Mouse (Mus musculus) midbrain, embryonic 14.5 days (tissue): ENCODE measurements at regions not wholly inside any gene's neighbourhood (a gene's known extent, or its start where the extent isn't known, plus 50 kb on each side); places are given as distances from the start of the nearest gene placed in this dataset.

Experiments
- ATAC-seq: fragments of 200-750 bp; cut with Nextera tagmentation; 2 replicates; pipeline ENCODE4 v1.8.0; 2017; ENCODE audit warnings: moderate number of reproducible peaks, moderate library complexity; ENCODE audit not compliant: low FRiP score, low TSS enrichment
- DNase-seq: peaks from one replicate; pipeline ENCODE4 v3.0.0-alpha.2; 2015
- H3K27ac ChIP-seq: fragments of 300-500 bp; sonication (generic); replicated peaks from 2 replicates; pipeline ENCODE4 v1.5.1; 2014; ENCODE audit warnings: mild to moderate bottlenecking, low read depth, low read length, moderate library complexity
- H3K27me3 ChIP-seq: fragments of 300-500 bp; sonication (generic); 2 replicates; pipeline ENCODE4 v1.6.1; 2014; ENCODE audit warnings: low read length, control low read depth, mixed read lengths; ENCODE audit not compliant: control insufficient read depth, insufficient read depth
- H3K36me3 ChIP-seq: fragments of 300-500 bp; sonication (generic); 2 replicates; pipeline ENCODE4 v1.6.1; 2014; ENCODE audit warnings: low read length, control low read depth; ENCODE audit not compliant: control insufficient read depth, insufficient read depth
- H3K4me1 ChIP-seq: fragments of 300-500 bp; sonication (generic); 2 replicates; pipeline ENCODE4 v1.6.1; 2014; ENCODE audit warnings: mild to moderate bottlenecking, antibody characterized with exemption, low read length, control low read depth; ENCODE audit not compliant: control insufficient read depth, insufficient read depth
- H3K4me2 ChIP-seq: fragments of 300-500 bp; sonication (generic); 2 replicates; pipeline ENCODE4 v1.6.1; 2014; ENCODE audit warnings: mild to moderate bottlenecking, low read length, moderate library complexity
- H3K4me3 ChIP-seq: fragments of 300-500 bp; sonication (generic); replicated peaks from 2 replicates; pipeline ENCODE4 v1.5.1; 2014; ENCODE audit warnings: low read depth, low read length
- H3K9ac ChIP-seq: fragments of 300-500 bp; sonication (generic); replicated peaks from 2 replicates; pipeline ENCODE4 v1.6.1; 2014; ENCODE audit warnings: mild to moderate bottlenecking, low read length, moderate library complexity
- H3K9me3 ChIP-seq: fragments of 300-500 bp; sonication (generic); 2 replicates; pipeline ENCODE4 v1.6.1; 2016; ENCODE audit warnings: low read length, control low read depth, mixed read lengths; ENCODE audit not compliant: control insufficient read depth
- WGBS: fragments of 180-500 bp; shearing (Covaris S2); extraction: QIAGEN DNeasy Blood & Tissue Kit; methylation state at CpG from one replicate; pipeline ENCODE4 v1.1.7; 2014; 5-methylcytosine and 5-hydroxymethylcytosine counted together

GRCm38 (mm10) chr9:85483248-85483647, 156.1 kb upstream of the Tent5a start:
- H3K4me1 ChIP-seq: peaks cover 12% of the 10 kb centered on the region
- no peaks in the 10 kb centered on the region for H3K27me3 ChIP-seq
- no peak overlapping the region for H3K4me2 ChIP-seq
- no peak overlapping the region for H3K4me3 ChIP-seq
- 95% methylated on average over 4 of the region's 4 CpGs for WGBS
- no peak overlapping the region for H3K27ac ChIP-seq
- DNase-seq (no peak), ATAC-seq (no peak)
- H3K36me3 ChIP-seq: no peaks in the 10 kb centered on the region
- no peaks in the 10 kb centered on the region for H3K9me3 ChIP-seq
- H3K9ac ChIP-seq: no peak overlapping the region

- H3K4me2 ChIP-seq: no peak overlapping the region
- H3K9me3 ChIP-seq: no peaks in the 10 kb centered on the region
- no peak overlapping the region for H3K9ac ChIP-seq
- ATAC-seq (no peak), DNase-seq (no peak)
- no peak overlapping the region for H3K4me3 ChIP-seq
- H3K27me3 ChIP-seq: no peaks in the 10 kb centered on the region
- no peaks in the 10 kb centered on the region for H3K36me3 ChIP-seq
- WGBS: 29% methylated on average over 2 of the region's 2 CpGs
- H3K27ac ChIP-seq: no peak overlapping the region
- H3K4me1 ChIP-seq: no peaks in the 10 kb centered on the region
Measured at GRCm38 (mm10) chr9:85480566-85480965, 153.4 kb upstream of the Tent5a start.

DNA sequence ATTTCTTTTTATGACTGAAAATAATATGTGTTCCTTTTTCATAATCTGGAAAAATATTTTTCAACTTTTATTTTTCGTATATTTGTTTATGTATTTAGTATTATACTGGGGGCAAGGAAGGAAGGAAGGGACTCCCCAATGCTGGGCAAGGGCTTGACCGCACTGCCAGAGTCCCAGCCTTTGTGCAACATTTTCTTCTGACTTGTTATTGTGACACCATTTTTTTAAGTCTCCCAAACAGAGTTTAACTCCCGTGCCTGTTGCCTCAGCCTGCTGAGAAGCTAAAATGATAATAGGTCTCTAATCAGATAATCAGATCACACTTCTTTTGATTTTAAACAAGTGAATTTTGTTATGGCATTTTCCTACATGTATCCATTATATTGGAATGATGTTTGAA, 148.1 kb upstream of the Tent5a start:
- no peaks in the 10 kb centered on the region for H3K9me3 ChIP-seq
- H3K27ac ChIP-seq: no peak overlapping the region
- H3K9ac ChIP-seq: no peak overlapping the region
- DNase-seq (no peak), ATAC-seq (no peak)
- WGBS: 70% methylated on average over 3 of the region's 3 CpGs
- H3K4me2 ChIP-seq: no peak overlapping the region
- H3K4me3 ChIP-seq: no peak overlapping the region
- H3K36me3 ChIP-seq: no peaks in the 10 kb centered on the region
- no peaks in the 10 kb centered on the region for H3K27me3 ChIP-seq
- no peaks in the 10 kb centered on the region for H3K4me1 ChIP-seq

DNA sequence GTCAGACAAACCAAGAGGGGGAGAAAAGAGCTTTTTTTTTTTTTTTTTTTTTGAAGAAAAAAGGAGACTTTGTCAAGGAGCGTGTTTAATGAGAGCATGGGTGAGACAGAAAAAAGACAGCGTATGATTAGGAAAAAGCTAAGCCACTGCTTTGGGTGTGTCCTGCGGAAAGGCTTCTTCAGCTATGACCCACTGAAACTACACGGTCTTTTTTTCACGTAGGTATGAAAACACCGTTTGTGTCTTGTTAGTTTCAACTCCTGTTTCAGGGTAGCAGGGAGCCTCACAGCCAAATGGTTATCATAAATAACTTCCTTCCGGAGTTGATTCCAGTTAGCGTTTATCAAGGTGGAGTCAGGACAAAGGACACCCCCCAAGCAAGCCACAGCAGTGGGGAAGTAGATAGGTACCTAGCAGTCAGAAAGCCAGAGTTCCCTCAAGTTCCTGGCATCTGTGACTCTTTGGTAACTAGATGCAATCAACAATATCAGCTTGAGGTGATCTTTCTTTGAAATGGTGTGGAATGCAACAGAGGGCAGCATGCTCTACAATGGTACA, 143.2 kb upstream of the Tent5a start:
- H3K4me2 ChIP-seq: no peak overlapping the region
- H3K9ac ChIP-seq: no peak overlapping the region
- 96% methylated on average over 8 of the region's 8 CpGs for WGBS
- H3K4me1 ChIP-seq: no peaks in the 10 kb centered on the region
- ATAC-seq: no peak
- no peaks in the 10 kb centered on the region for H3K9me3 ChIP-seq
- H3K27ac ChIP-seq: no peak overlapping the region
- no peaks in the 10 kb centered on the region for H3K27me3 ChIP-seq
- no peak for DNase-seq
- no peaks in the 10 kb centered on the region for H3K36me3 ChIP-seq
- no peak overlapping the region for H3K4me3 ChIP-seq

DNA sequence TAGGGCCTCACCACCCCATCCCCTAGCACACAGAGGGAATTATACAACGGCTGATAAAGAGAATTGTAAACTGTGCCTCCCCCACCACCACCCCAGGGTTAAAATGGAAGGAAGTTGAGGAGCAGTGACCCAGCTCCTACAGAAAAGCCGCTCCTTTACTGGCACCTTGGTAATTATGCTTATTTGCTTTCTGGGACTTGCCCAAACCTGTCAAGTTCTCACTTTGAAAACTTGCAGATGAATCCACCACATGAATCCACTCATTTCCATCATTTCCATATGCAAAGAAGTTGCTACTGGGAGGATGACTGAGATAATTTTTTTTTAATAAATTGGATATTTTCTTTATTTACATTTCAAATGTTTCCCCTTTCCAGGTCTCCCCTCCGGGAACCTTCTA, 142.1 kb upstream of the Tent5a start:
- Histone ChIP-seq H3K4me3 (no peak overlapping the region), H3K9ac (no peak overlapping the region), H3K36me3 (no peaks in the 10 kb centered on the region), H3K4me2 (no peak overlapping the region), H3K27ac (no peak overlapping the region), H3K4me1 (no peaks in the 10 kb centered on the region), H3K27me3 (no peaks in the 10 kb centered on the region), H3K9me3 (no peaks in the 10 kb centered on the region)
- WGBS: 88% methylated on average over 3 of the region's 3 CpGs
- DNase-seq (no peak), ATAC-seq (no peak)

GRCm38 (mm10) chr9:85466671-85467070, 139.5 kb upstream of the Tent5a start:
- Histone ChIP-seq H3K36me3 (no peaks in the 10 kb centered on the region), H3K9ac (no peak overlapping the region), H3K4me3 (no peak overlapping the region), H3K9me3 (no peaks in the 10 kb centered on the region), H3K27ac (no peak overlapping the region), H3K4me1 (no peaks in the 10 kb centered on the region), H3K4me2 (no peak overlapping the region), H3K27me3 (no peaks in the 10 kb centered on the region)
- no peak for ATAC-seq
- WGBS: 85% methylated on average over 5 of the region's 5 CpGs
- DNase-seq: no peak

- WGBS: 93% methylated on average over 3 of the region's 3 CpGs
- Histone ChIP-seq H3K4me2 (no peak overlapping the region), H3K4me1 (no peaks in the 10 kb centered on the region), H3K9me3 (no peaks in the 10 kb centered on the region), H3K9ac (no peak overlapping the region), H3K27me3 (no peaks in the 10 kb centered on the region), H3K4me3 (no peak overlapping the region), H3K27ac (no peak overlapping the region), H3K36me3 (no peaks in the 10 kb centered on the region)
- DNase-seq (no peak), ATAC-seq (no peak)
Measured at GRCm38 (mm10) chr9:85459062-85459805, 132.1 kb upstream of the Tent5a start.

GRCm38 (mm10) chr9:85458356-85458755, 131.2 kb upstream of the Tent5a start:
- H3K9me3 ChIP-seq: no peaks in the 10 kb centered on the region
- no peak overlapping the region for H3K4me3 ChIP-seq
- WGBS: 91% methylated on average over 2 of the region's 2 CpGs
- H3K9ac ChIP-seq: no peak overlapping the region
- H3K4me2 ChIP-seq: no peak overlapping the region
- no peak overlapping the region for H3K27ac ChIP-seq
- H3K27me3 ChIP-seq: no peaks in the 10 kb centered on the region
- no peaks in the 10 kb centered on the region for H3K36me3 ChIP-seq
- no peaks in the 10 kb centered on the region for H3K4me1 ChIP-seq
- DNase-seq (no peak), ATAC-seq (no peak)

DNA sequence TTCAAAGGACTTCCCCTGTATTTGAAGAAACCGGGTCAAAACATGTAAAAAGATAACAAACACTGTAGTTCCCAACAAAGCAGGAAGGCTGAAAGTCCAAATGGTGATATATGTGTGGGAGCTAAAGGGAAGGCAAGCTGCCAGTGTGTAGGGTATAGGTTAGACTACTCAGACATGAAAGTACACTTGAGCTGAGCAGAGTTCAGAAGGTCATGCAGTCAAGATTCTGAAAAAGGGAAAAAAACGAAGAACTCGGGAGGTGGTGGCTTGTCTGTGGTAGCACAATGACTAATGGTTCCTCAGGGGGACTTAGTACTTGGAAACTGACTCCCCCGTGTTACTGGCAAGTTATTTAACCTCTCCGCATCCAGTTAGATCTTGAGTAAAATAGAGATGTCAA, 130.3 kb upstream of the Tent5a start:
- DNase-seq (no peak), ATAC-seq (no peak)
- H3K9ac ChIP-seq: no peak overlapping the region
- no peak overlapping the region for H3K4me3 ChIP-seq
- no peaks in the 10 kb centered on the region for H3K9me3 ChIP-seq
- no peaks in the 10 kb centered on the region for H3K36me3 ChIP-seq
- H3K4me1 ChIP-seq: no peaks in the 10 kb centered on the region
- H3K27me3 ChIP-seq: no peaks in the 10 kb centered on the region
- no peak overlapping the region for H3K4me2 ChIP-seq
- H3K27ac ChIP-seq: no peak overlapping the region
- 80% methylated on average over 5 of the region's 5 CpGs for WGBS
